Mouse (Mus musculus) granulocyte monocyte progenitor cell, adult 5-6 weeks (primary cell): ENCODE measurements around the gene Sprr1a. TPM values are rescaled to one million over a fixed set of nuclear protein-coding genes. Genes with fewer than 3 reads are reported as not detected.
"Not testable (repeated sequence)": the region's sequence is repeated elsewhere in the genome, so short reads cannot be mapped to it uniquely, and the experiment has no call there.

Source experiments
- ATAC-seq: replicated peaks from 2 replicates; pipeline ENCODE4 v1.8.0; 2016; ENCODE audit warnings: mild to moderate bottlenecking, moderate TSS enrichment, inconsistent platforms; ENCODE audit not compliant: poor library complexity, severe bottlenecking
- total RNA-seq, 2 experiments: library from RNA; stranded (forward) in 1 of 2; stranded (reverse) in 1 of 2; fragments of 200-712, 200-1000 nt in 1 of 2; fragments of >200 nt in 1 of 2; fragmentation: Nextera tagmentation in 1 of 2; gene quantifications; 2 replicates each; pipeline ENCODE4 v1.2.3; 2014 to 2017

Sprr1a gene
- total RNA-seq (2014; fragmentation: Nextera tagmentation) (not detected in 2 replicates), total RNA-seq (2017) (not detected in 2 replicates)

- ATAC-seq, result no peak
Measured at GRCm38 (mm10) chr3:92485863-92486262, at the start of gene Sprr1a. Sprr1a (minus strand) TSS chr3:92485895.

- no peak for ATAC-seq
Measured at GRCm38 (mm10) chr3:92534411-92534810, 48.7 kb upstream of the Sprr1a start, which contains the start of gene 2310046K23Rik. 2310046K23Rik (minus strand) TSS chr3:92534511.

- ATAC-seq, result no peak
Measured at GRCm38 (mm10) chr3:92512325-92512724, 26.6 kb upstream of the Sprr1a start.

- no peak for ATAC-seq
Measured at GRCm38 (mm10) chr3:92510786-92511185, 25.1 kb upstream of the Sprr1a start.

- no peak for ATAC-seq
Measured at GRCm38 (mm10) chr3:92508185-92508584, 22.5 kb upstream of the Sprr1a start.

DNA sequence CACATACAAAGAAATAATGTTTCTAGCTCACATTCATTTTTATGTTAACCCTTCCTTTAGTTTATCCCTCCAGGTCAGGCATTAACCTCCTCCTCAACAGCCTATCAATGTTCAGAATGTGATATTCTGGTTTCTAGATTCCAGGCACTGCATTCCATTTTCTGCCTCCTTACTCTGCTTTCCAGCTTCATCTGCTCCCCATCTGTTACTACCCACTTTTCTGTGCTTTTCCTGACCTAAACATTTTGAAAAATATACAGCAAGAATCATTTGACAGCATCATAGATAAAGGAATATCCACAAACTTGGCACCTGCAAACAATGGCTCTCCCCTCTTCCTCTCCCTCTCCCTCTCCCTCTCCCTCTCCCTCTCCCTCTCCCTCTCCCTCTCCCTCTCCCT, 17.8 kb upstream of the Sprr1a start:
- ATAC-seq, result no peak

GRCm38 (mm10) chr3:92500393-92500792, 14.7 kb upstream of the Sprr1a start, which contains the start of gene Sprr4:
Sprr4 (minus strand) TSS chr3:92500493.
- no peak for ATAC-seq

DNA sequence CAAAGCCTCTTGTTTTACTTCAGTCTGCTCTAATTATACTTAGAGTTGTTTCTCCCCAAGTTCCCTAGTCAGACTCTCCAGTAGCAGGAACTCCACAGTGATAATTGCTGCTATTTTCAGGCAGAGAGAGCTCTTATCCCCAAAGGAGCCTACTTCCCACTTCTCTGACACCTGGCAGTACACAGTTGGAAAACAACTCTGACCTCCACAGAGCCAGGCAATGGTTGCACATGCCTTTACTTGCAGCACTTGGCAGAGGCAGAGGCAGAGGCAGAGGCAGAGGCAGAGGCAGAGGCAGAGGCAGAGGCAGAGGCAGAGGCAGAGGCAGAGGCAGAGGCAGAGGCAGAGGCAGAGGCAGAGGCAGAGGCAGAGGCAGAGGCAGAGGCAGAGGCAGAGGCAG, 4.6 kb upstream of the Sprr1a start:
- not testable (repeated sequence) for ATAC-seq

GRCm38 (mm10) chr3:92486307-92486706, 612 bp upstream of the Sprr1a start:
- ATAC-seq, result no peak

GRCm38 (mm10) chr3:92481249-92481648, 4.4 kb downstream of the Sprr1a start:
- not testable (repeated sequence) for ATAC-seq

DNA sequence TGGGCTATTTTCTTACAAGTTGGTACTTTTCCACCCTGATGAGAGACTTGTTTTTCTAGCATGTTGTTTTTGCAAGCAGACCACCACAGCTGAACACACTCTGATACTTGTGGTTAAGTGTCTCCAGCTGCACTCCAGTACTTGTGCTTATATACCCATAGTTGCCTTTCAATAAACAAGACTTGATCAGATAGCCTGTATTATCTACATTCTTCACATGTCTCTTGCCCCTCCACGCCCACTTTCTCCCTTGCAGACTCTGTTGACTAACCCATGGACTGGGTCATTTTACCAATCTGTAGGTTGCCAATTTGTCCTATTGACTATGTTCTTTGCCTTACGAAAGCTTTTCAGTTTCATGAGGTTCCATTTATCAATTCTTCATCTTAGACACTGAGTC, 15.6 kb downstream of the Sprr1a start:
- ATAC-seq, result no peak

- ATAC-seq, result no peak
Measured at GRCm38 (mm10) chr3:92467424-92467823, 18.3 kb downstream of the Sprr1a start.

DNA sequence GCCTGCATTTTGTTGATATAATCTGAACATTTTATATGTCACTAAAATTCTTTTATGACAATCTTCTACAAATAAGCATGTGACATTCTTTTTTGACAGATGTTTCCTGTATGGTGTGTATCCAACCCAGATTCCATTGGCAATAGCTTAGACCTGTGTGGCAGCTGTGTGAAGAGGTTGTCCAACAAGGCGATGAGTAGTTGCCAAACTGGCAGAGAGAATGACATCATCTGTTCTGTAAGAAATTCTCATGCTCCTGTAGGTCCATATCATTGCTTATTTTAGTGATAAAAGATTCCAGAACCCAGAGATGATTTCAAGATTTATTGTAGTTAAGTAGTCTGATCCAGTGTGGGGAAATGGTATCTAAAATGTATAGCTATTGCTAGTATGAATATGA, 19.1 kb downstream of the Sprr1a start:
- no peak for ATAC-seq

GRCm38 (mm10) chr3:92458620-92459019, 27.1 kb downstream of the Sprr1a start, which contains the start of gene Sprr3:
Sprr3 (minus strand) TSS chr3:92458720.
- ATAC-seq, result no peak

GRCm38 (mm10) chr3:92455151-92455550, 30.5 kb downstream of the Sprr1a start:
- no peak for ATAC-seq

DNA sequence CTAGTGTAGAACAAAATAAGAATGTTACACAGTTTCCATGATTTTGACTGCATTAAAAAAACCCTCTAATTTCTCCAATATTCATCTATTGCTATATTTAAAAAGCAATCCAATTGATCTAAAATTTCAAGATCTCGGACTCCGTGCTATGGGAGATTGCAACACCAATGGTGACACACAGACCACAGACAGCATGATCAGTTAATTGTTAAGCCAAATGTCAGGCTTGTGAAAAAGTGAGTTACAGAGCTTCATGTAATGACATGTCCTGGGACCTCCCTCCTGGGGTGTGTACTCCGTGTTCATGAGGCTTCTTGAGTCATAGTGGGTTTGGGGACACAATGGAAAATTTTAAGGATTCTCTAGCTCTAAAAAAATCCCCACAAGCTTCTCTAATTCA, 45.5 kb downstream of the Sprr1a start:
- ATAC-seq, result no peak

GRCm38 (mm10) chr3:92438689-92439088, 47.0 kb downstream of the Sprr1a start, which contains the start of gene Sprr1b:
Sprr1b (minus strand) TSS chr3:92438789.
- no peak for ATAC-seq

Other genes with a start within 250 kb of the Sprr1a start
- gene Sprr2a3, start 200.5 kb downstream of the Sprr1a start, total RNA-seq (2014; fragmentation: Nextera tagmentation), result not detected in 2 replicates
- not detected in 2 replicates for gene Sprr2a3, start 200.5 kb downstream of the Sprr1a start, total RNA-seq (2017)
- gene Sprr2b, start 169.3 kb downstream of the Sprr1a start, total RNA-seq (2014; fragmentation: Nextera tagmentation), result not detected in 2 replicates
- gene Sprr2b, start 169.3 kb downstream of the Sprr1a start, total RNA-seq (2017), result not detected in 2 replicates
- not detected in 2 replicates for gene Sprr2d, start 146.8 kb downstream of the Sprr1a start, total RNA-seq (2014; fragmentation: Nextera tagmentation)
- gene Sprr2d, start 146.8 kb downstream of the Sprr1a start, total RNA-seq (2017), result not detected in 2 replicates
- not detected in 2 replicates for gene Sprr2e, start 133.8 kb downstream of the Sprr1a start, total RNA-seq (2014; fragmentation: Nextera tagmentation)
- gene Sprr2e, start 133.8 kb downstream of the Sprr1a start, total RNA-seq (2017), result not detected in 2 replicates
- gene Sprr2f, start 120.7 kb downstream of the Sprr1a start, total RNA-seq (2014; fragmentation: Nextera tagmentation), result not detected in 2 replicates
- not detected in 2 replicates for gene Sprr2f, start 120.7 kb downstream of the Sprr1a start, total RNA-seq (2017)
- not detected in 2 replicates for gene Sprr2h, start 100.2 kb downstream of the Sprr1a start, total RNA-seq (2014; fragmentation: Nextera tagmentation)
- not detected in 2 replicates for gene Sprr2h, start 100.2 kb downstream of the Sprr1a start, total RNA-seq (2017)
- gene Sprr2i, start 77.9 kb downstream of the Sprr1a start, total RNA-seq (2014; fragmentation: Nextera tagmentation), result not detected in 2 replicates
- gene Sprr2i, start 77.9 kb downstream of the Sprr1a start, total RNA-seq (2017), result not detected in 2 replicates
- gene Sprr2j-ps, start 67.8 kb downstream of the Sprr1a start, total RNA-seq (2014; fragmentation: Nextera tagmentation), result not detected in 2 replicates
- not detected in 2 replicates for gene Sprr2j-ps, start 67.8 kb downstream of the Sprr1a start, total RNA-seq (2017)
- 5.2 and 10.9 TPM in 2 replicates for gene Gm9774, start 56.5 kb downstream of the Sprr1a start, total RNA-seq (2014; fragmentation: Nextera tagmentation)
- 1.2 TPM in 2 replicates for gene Gm9774, start 56.5 kb downstream of the Sprr1a start, total RNA-seq (2017)
- gene Sprr2k, start 53.3 kb downstream of the Sprr1a start, total RNA-seq (2014; fragmentation: Nextera tagmentation), result not detected in 2 replicates
- gene Sprr2k, start 53.3 kb downstream of the Sprr1a start, total RNA-seq (2017), result not detected in 2 replicates
- gene Sprr1b, start 47.1 kb downstream of the Sprr1a start, total RNA-seq (2014; fragmentation: Nextera tagmentation), result not detected in 2 replicates
- gene Sprr1b, start 47.1 kb downstream of the Sprr1a start, total RNA-seq (2017), result not detected in 2 replicates
- not detected in 2 replicates for gene Sprr3, start 27.2 kb downstream of the Sprr1a start, total RNA-seq (2014; fragmentation: Nextera tagmentation)
- not detected in 2 replicates for gene Sprr3, start 27.2 kb downstream of the Sprr1a start, total RNA-seq (2017)
- not detected in 2 replicates for gene Sprr4, start 14.6 kb upstream of the Sprr1a start, total RNA-seq (2014; fragmentation: Nextera tagmentation)
- gene Sprr4, start 14.6 kb upstream of the Sprr1a start, total RNA-seq (2017), result not detected in 2 replicates
- gene 2310046K23Rik, start 48.6 kb upstream of the Sprr1a start, total RNA-seq (2014; fragmentation: Nextera tagmentation), result not detected in 2 replicates
- not detected in 2 replicates for gene 2310046K23Rik, start 48.6 kb upstream of the Sprr1a start, total RNA-seq (2017)
- not detected in 2 replicates for gene Ivl, start 87.8 kb upstream of the Sprr1a start, total RNA-seq (2014; fragmentation: Nextera tagmentation)
- not detected in 2 replicates for gene Ivl, start 87.8 kb upstream of the Sprr1a start, total RNA-seq (2017)
- not detected in 2 replicates for gene Smcp, start 103.1 kb upstream of the Sprr1a start, total RNA-seq (2014; fragmentation: Nextera tagmentation)
- gene Smcp, start 103.1 kb upstream of the Sprr1a start, total RNA-seq (2017), result not detected in 2 replicates
- not detected in 2 replicates for gene 2210017I01Rik, start 121.6 kb upstream of the Sprr1a start, total RNA-seq (2014; fragmentation: Nextera tagmentation)
- not detected in 2 replicates for gene 2210017I01Rik, start 121.6 kb upstream of the Sprr1a start, total RNA-seq (2017)
- not detected in 2 replicates for gene Lce6a, start 135.8 kb upstream of the Sprr1a start, total RNA-seq (2014; fragmentation: Nextera tagmentation)
- not detected in 2 replicates for gene Lce6a, start 135.8 kb upstream of the Sprr1a start, total RNA-seq (2017)
- gene Lce1a1, start 162.4 kb upstream of the Sprr1a start, total RNA-seq (2014; fragmentation: Nextera tagmentation), result not detected in 2 replicates
- gene Lce1a1, start 162.4 kb upstream of the Sprr1a start, total RNA-seq (2017), result not detected in 2 replicates
- not detected in 2 replicates for gene Lce1b, start 171.0 kb upstream of the Sprr1a start, total RNA-seq (2014; fragmentation: Nextera tagmentation)
- gene Lce1b, start 171.0 kb upstream of the Sprr1a start, total RNA-seq (2017), result not detected in 2 replicates
- not detected in 2 replicates for gene Lce1a2, start 184.4 kb upstream of the Sprr1a start, total RNA-seq (2014; fragmentation: Nextera tagmentation)
- not detected in 2 replicates for gene Lce1a2, start 184.4 kb upstream of the Sprr1a start, total RNA-seq (2017)
- gene Lce1c, start 193.4 kb upstream of the Sprr1a start, total RNA-seq (2014; fragmentation: Nextera tagmentation), result not detected in 2 replicates
- gene Lce1c, start 193.4 kb upstream of the Sprr1a start, total RNA-seq (2017), result not detected in 2 replicates
- gene Lce1d, start 201.3 kb upstream of the Sprr1a start, total RNA-seq (2014; fragmentation: Nextera tagmentation), result not detected in 2 replicates
- gene Lce1d, start 201.3 kb upstream of the Sprr1a start, total RNA-seq (2017), result not detected in 2 replicates
- gene Lce1e, start 223.2 kb upstream of the Sprr1a start, total RNA-seq (2014; fragmentation: Nextera tagmentation), result not detected in 2 replicates
- not detected in 2 replicates for gene Lce1e, start 223.2 kb upstream of the Sprr1a start, total RNA-seq (2017)
- not detected in 2 replicates for gene Lce1f, start 234.5 kb upstream of the Sprr1a start, total RNA-seq (2014; fragmentation: Nextera tagmentation)
- not detected in 2 replicates for gene Lce1f, start 234.5 kb upstream of the Sprr1a start, total RNA-seq (2017)